Mouse (Mus musculus) neural tube, embryonic 11.5 days (tissue): Measurements from ENCODE around the gene Zfp296. TPM values are rescaled to one million over a fixed set of nuclear protein-coding genes. Genes with fewer than 3 reads are reported as not detected.

ENCODE experiments used
- ATAC-seq: fragments of 200-750 bp; cut with Nextera tagmentation; 2 replicates; pipeline ENCODE4 v1.8.0; 2017; ENCODE audit warnings: moderate number of reproducible peaks, mild to moderate bottlenecking, moderate TSS enrichment, moderate library complexity; ENCODE audit not compliant: insufficient read depth, low FRiP score, low TSS enrichment
- DNase-seq: peaks from one replicate; pipeline ENCODE4 v3.0.0-alpha.2; 2015; ENCODE audit warnings: low spot score
- H3K27ac ChIP-seq: fragments of 300-500 bp; sonication (generic); 2 replicates; pipeline ENCODE4 v1.5.1; 2014; ENCODE audit warnings: low read depth, mild to moderate bottlenecking, low read length
- H3K27me3 ChIP-seq: fragments of 300-500 bp; sonication (generic); 2 replicates; pipeline ENCODE4 v1.6.1; 2014; ENCODE audit warnings: mild to moderate bottlenecking, low read length, mixed read lengths; ENCODE audit not compliant: control insufficient read depth, insufficient read depth
- H3K36me3 ChIP-seq: fragments of 300-500 bp; sonication (generic); 2 replicates; pipeline ENCODE4 v1.6.1; 2014; ENCODE audit warnings: mild to moderate bottlenecking, low read length, moderate library complexity, mixed read lengths; ENCODE audit not compliant: control insufficient read depth, insufficient read depth
- H3K4me1 ChIP-seq: fragments of 300-500 bp; sonication (generic); 2 replicates; pipeline ENCODE4 v1.6.1; 2014; ENCODE audit warnings: low read length, mixed read lengths; ENCODE audit not compliant: control insufficient read depth, insufficient read depth
- H3K4me2 ChIP-seq: fragments of 300-500 bp; sonication (generic); 2 replicates; pipeline ENCODE4 v1.6.1; 2014; ENCODE audit warnings: low read depth, mild to moderate bottlenecking, moderate library complexity
- H3K4me3 ChIP-seq: fragments of 300-500 bp; sonication (generic); 2 replicates; pipeline ENCODE4 v1.5.1; 2014; ENCODE audit warnings: low read depth, low read length
- H3K9ac ChIP-seq: fragments of 300-500 bp; sonication (generic); 2 replicates; pipeline ENCODE4 v1.6.1; 2014; ENCODE audit warnings: mild to moderate bottlenecking, low read length
- H3K9me3 ChIP-seq: fragments of 300-500 bp; sonication (generic); 2 replicates; pipeline ENCODE4 v1.6.1; 2016; ENCODE audit warnings: low read length; ENCODE audit not compliant: control insufficient read depth
- WGBS: fragments of 180-500 bp; shearing (Covaris S2); extraction: QIAGEN DNeasy Blood & Tissue Kit; methylation state at CpG from one replicate; pipeline ENCODE4 v1.1.7; 2014; 5-methylcytosine and 5-hydroxymethylcytosine counted together
- polyA plus RNA-seq: library from polyadenylated mRNA; unstranded; fragments of >200 nt; fragmentation: Nextera tagmentation; extraction: Ambion mirVana; gene quantifications from 2 replicates; pipeline ENCODE4 v1.2.1, GENCODE M21; 2014

The Zfp296 gene
- polyA plus RNA-seq = 0.44 and 0.57 TPM in 2 replicates

- peak; percentile 48 for DNase-seq
- peaks cover 5% of the 10 kb centered on the region; the same call in 1 of the 2 replicates for H3K4me1 ChIP-seq
- H3K4me3 ChIP-seq = peak within 1 kb of the TSS; percentile 22
- no peak within 1 kb of the TSS for H3K27ac ChIP-seq
- peaks cover 2% of the 10 kb centered on the region; the same call in 1 of the 2 replicates for H3K36me3 ChIP-seq
- WGBS = 1% methylated on average over 56 of the region's 56 CpGs
- peak within 1 kb of the TSS; percentile 48 for H3K4me2 ChIP-seq
- H3K27me3 ChIP-seq = peaks cover 39% of the 10 kb centered on the region
- H3K9me3 ChIP-seq = no peaks in the 10 kb centered on the region
- no peak within 1 kb of the TSS for H3K9ac ChIP-seq
- no peak for ATAC-seq
These were observed at the start of gene Zfp296, which contains the start of gene Gemin7 for GRCm38 (mm10) chr7:19577141-19577852. Gene Zfp296, plus strand, starts transcription at chr7:19577287. Gene Gemin7, minus strand, starts transcription at chr7:19577595.

GRCm38 (mm10) chr7:19531077-19531476, 46.0 kb upstream of the Zfp296 start:
- DNase-seq = no peak
- peaks cover 33% of the 10 kb centered on the region for H3K36me3 ChIP-seq
- WGBS = 70% methylated on average over 10 of the region's 10 CpGs

GRCm38 (mm10) chr7:19532240-19532639, 44.8 kb upstream of the Zfp296 start:
- H3K36me3 ChIP-seq = peaks cover 33% of the 10 kb centered on the region

More at GRCm38 (mm10) chr7:19531077-19531476, 46.0 kb upstream of the Zfp296 start:
- Histone ChIP-seq H3K4me1 (no peaks in the 10 kb centered on the region), H3K9me3 (no peaks in the 10 kb centered on the region), H3K9ac (no peak overlapping the region), H3K27me3 (no peaks in the 10 kb centered on the region), H3K4me3 (no peak overlapping the region; the same call in 1 of the 2 replicates), H3K4me2 (no peak overlapping the region), H3K27ac (no peak overlapping the region)
- no peak for ATAC-seq

DNA sequence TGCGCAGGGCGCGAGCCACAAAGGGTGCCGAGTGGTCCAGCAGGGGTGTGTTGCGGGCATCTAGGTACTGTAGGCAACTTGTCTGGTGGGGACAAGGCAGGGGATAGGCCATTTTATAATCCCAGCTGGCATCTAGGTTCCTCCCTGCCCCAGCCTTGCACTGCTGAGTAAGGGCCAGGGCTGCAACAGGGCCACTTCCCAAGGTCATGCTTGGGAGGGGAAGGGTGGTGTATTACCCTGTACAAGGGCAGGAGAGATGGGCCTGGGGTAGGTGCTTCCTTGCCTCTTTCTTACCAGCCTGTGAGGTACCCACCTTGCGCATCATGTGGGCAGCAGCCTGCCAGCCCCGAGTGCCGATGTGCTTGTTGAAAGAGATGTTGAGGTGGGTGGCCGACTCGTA, 42.4 kb upstream of the Zfp296 start:
- ATAC-seq (no peak), DNase-seq (no peak)
- H3K9me3 ChIP-seq = no peaks in the 10 kb centered on the region
- no peak overlapping the region for H3K27ac ChIP-seq
- no peaks in the 10 kb centered on the region for H3K4me1 ChIP-seq
- no peak overlapping the region for H3K4me2 ChIP-seq
- H3K4me3 ChIP-seq = no peak overlapping the region
- H3K27me3 ChIP-seq = no peaks in the 10 kb centered on the region
- H3K9ac ChIP-seq = no peak overlapping the region
- peaks cover 31% of the 10 kb centered on the region for H3K36me3 ChIP-seq
- 95% methylated on average over 10 of the region's 10 CpGs for WGBS

More at GRCm38 (mm10) chr7:19532240-19532639, 44.8 kb upstream of the Zfp296 start:
- Histone ChIP-seq H3K9me3 (no peaks in the 10 kb centered on the region), H3K4me2 (no peak overlapping the region), H3K9ac (no peak overlapping the region), H3K27ac (no peak overlapping the region), H3K4me1 (no peaks in the 10 kb centered on the region), H3K4me3 (no peak overlapping the region), H3K27me3 (no peaks in the 10 kb centered on the region)
- DNase-seq (no peak), ATAC-seq (no peak)
- WGBS = 93% methylated on average over 14 of the region's 14 CpGs

GRCm38 (mm10) chr7:19540771-19541566, 36.1 kb upstream of the Zfp296 start:
- no peak for DNase-seq
- ATAC-seq = no peak
- no peaks in the 10 kb centered on the region for H3K27me3 ChIP-seq
- no peak overlapping the region for H3K4me3 ChIP-seq
- no peaks in the 10 kb centered on the region for H3K9me3 ChIP-seq
- H3K9ac ChIP-seq = no peak overlapping the region
- no peak overlapping the region for H3K4me2 ChIP-seq
- H3K4me1 ChIP-seq = no peaks in the 10 kb centered on the region; the same call in 1 of the 2 replicates
- 88% methylated on average over 2 of the region's 2 CpGs for WGBS
- H3K27ac ChIP-seq = no peak overlapping the region
- H3K36me3 ChIP-seq = no peaks in the 10 kb centered on the region; the same call in 1 of the 2 replicates

DNA sequence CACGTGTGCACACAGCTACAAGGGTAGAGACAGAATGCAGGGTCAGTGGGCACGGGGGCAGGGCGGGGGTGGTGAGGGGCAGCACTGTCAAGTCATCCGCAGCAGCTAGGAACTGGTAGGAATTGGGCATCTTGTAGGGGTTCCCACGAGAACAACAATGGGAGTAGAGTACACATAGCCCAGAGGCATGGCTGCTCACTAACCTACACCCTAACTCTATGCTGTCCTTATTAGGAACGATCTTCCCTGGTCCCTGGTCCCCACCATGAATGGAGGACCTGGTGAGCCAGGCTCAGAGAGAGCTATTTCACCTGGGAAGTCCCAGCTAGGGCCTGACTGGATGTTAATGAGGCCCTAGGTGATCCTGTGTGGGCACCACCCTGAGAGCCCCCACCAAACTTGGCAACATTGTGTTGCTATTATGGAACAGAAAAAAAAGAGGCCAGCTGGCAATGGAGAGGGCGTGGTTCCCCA, 35.4 kb upstream of the Zfp296 start:
- H3K4me1 ChIP-seq = no peaks in the 10 kb centered on the region; the same call in 1 of the 2 replicates
- ATAC-seq (no peak), DNase-seq (no peak)
- H3K27ac ChIP-seq = no peak overlapping the region
- no peak overlapping the region for H3K4me2 ChIP-seq
- H3K4me3 ChIP-seq = no peak overlapping the region
- no peaks in the 10 kb centered on the region for H3K9me3 ChIP-seq
- H3K27me3 ChIP-seq = no peaks in the 10 kb centered on the region
- H3K36me3 ChIP-seq = no peaks in the 10 kb centered on the region; the same call in 1 of the 2 replicates
- H3K9ac ChIP-seq = 0 out of 2 replicates have a peak overlapping the region, but pooled peaks have one; percentile 18
- WGBS = 89% methylated on average over 7 of the region's 7 CpGs

DNA sequence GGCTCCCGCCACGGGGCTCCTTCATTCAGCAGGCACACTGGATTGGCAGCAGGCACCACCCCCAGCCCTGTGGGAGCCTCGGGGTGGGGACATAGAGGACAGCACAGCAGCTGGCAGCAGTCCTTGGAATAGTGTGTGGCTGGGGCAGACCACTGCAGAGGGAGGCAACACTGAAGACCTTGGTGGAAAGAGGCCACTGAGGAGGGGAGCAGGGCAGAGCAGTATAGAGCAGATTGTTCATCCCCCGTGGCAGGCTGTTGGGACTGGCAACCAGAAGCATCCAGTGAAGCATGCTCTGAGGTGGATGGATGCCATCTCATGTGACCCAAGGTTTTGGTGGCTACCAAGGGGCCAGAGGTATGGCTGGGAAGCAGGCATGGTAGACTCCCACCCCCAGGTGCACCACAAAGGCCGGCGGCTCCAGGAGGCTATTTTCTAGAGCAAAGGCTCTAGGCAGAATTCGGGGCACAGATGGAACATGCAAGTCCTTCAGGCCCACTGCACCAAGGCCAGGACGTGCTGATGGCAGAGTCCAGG, 34.9 kb upstream of the Zfp296 start:
- ATAC-seq (peak; percentile 50; the same call in 1 of the 2 replicates), DNase-seq (no peak)
- Histone ChIP-seq H3K4me3 (no peak overlapping the region), H3K36me3 (no peaks in the 10 kb centered on the region; the same call in 1 of the 2 replicates), H3K9me3 (no peaks in the 10 kb centered on the region), H3K4me1 (no peaks in the 10 kb centered on the region; the same call in 1 of the 2 replicates), H3K27ac (no peak overlapping the region), H3K27me3 (no peaks in the 10 kb centered on the region), H3K9ac (0 out of 2 replicates have a peak overlapping the region, but pooled peaks have one; percentile 18), H3K4me2 (no peak overlapping the region)
- WGBS = 72% methylated on average over 8 of the region's 8 CpGs

- no peak overlapping the region for H3K9ac ChIP-seq
- 64% methylated on average over 6 of the region's 6 CpGs for WGBS
- no peaks in the 10 kb centered on the region for H3K9me3 ChIP-seq
- H3K4me1 ChIP-seq = no peaks in the 10 kb centered on the region; the same call in none of the 2 replicates
- ATAC-seq = no peak
- no peaks in the 10 kb centered on the region; the same call in 1 of the 2 replicates for H3K36me3 ChIP-seq
- no peak for DNase-seq
- H3K27ac ChIP-seq = no peak overlapping the region
- H3K4me2 ChIP-seq = no peak overlapping the region
- no peak overlapping the region for H3K4me3 ChIP-seq
- H3K27me3 ChIP-seq = no peaks in the 10 kb centered on the region
These were observed 33.5 kb upstream of the Zfp296 start for GRCm38 (mm10) chr7:19543584-19543983.
